ENCODE assay signal across 25 mouse cellular contexts in genomic region chr2:38085058-38085457, GRCm38 (mm10).
DNase-seq lines count a peak whose midpoint lies in the region; ATAC-seq and TF ChIP-seq lines count a peak whose summit lies in the region.
"Had no signal": no experiment of that assay in that cellular context is flagged by ENCODE, and none has a peak within 500 bp of the region (broad histone marks: within the 10 kb centered on the region; RNA-seq: fewer than 3 reads in every experiment).

No protein-coding gene starts in this region.

- H3K27me3 ChIP-seq in kidney, adult 2 months (replicated peaks; ENCODE audit: control insufficient read depth, insufficient read depth, low read length) = no peaks in the 10 kb centered on the region
- no peaks in the 10 kb centered on the region for H3K27me3 ChIP-seq in liver, embryonic 11.5 days (replicated peaks; ENCODE audit: control insufficient read depth, insufficient read depth, low read length)
- H3K27me3 ChIP-seq in liver, postnatal 0 days (ENCODE audit: insufficient read depth, low read length) = no peaks in the 10 kb centered on the region
- H3K27me3 ChIP-seq in heart, embryonic 10.5 days (ENCODE audit: insufficient read depth, poor library complexity, severe bottlenecking) = no peaks in the 10 kb centered on the region
- H3K27me3 ChIP-seq: forebrain, embryonic 13.5 days; heart, embryonic 12.5 days; heart, embryonic 15.5 days; hindbrain, embryonic 13.5 days had no signal

- DNase-seq in kidney, adult 2 months = peak; percentile 34
- DNase-seq in kidney, adult 11 months = no peak
- no peak for DNase-seq in liver, embryonic 11.5 days (ENCODE audit: low spot score)
- DNase-seq in liver, postnatal 0 days = no peak
- no peak for DNase-seq in layer of hippocampus, postnatal 25 days (ENCODE audit: extremely low spot score in 1 of 2, low spot score in 1 of 2)
- no peak for DNase-seq in heart, embryonic 10.5 days (ENCODE audit: low spot score)
- DNase-seq: adrenal gland, adult 8-10 months; adrenal gland, postnatal 25 days; cerebellum, adult 11-12 months; cerebellum, adult 8-10 months; cerebellum, postnatal 10 days; gastrocnemius, adult 2 months; gastrocnemius, postnatal 14 days; heart, adult 11 months; heart, postnatal 10 days; heart, postnatal 36 days had no signal

- no peak for TF ChIP-seq POLR2A in kidney, adult 2 months (IDR thresholded peaks at IDR 0.05; ENCODE audit: low read depth, low read length)

- H3K4me2 ChIP-seq in liver, embryonic 11.5 days = no peak overlapping the region
- no peak overlapping the region for H3K4me2 ChIP-seq in liver, postnatal 0 days (ENCODE audit: low read depth, low read length)
- H3K4me2 ChIP-seq: forebrain, embryonic 13.5 days; heart, embryonic 12.5 days; heart, embryonic 15.5 days; hindbrain, embryonic 13.5 days had no signal

- no peak for TF ChIP-seq CTCF in kidney, adult 2 months (conservative IDR thresholded peaks at IDR 0.05; ENCODE audit: insufficient read depth, insufficient read length, low read depth, low read length)
- no peak for TF ChIP-seq CTCF in liver, postnatal 0 days (IDR thresholded peaks at IDR 0.05; ENCODE audit: low read depth)

- H3K4me3 ChIP-seq in kidney, adult 2 months (ENCODE audit: insufficient read depth, low read depth, low read length) = no peak overlapping the region
- no peak overlapping the region for H3K4me3 ChIP-seq in liver, embryonic 11.5 days (ENCODE audit: low read depth, low read length)
- no peak overlapping the region for H3K4me3 ChIP-seq in liver, postnatal 0 days (ENCODE audit: low read depth, low read length)
- H3K4me3 ChIP-seq in heart, embryonic 10.5 days = no peak overlapping the region
- H3K4me3 ChIP-seq: forebrain, embryonic 10.5 days; forebrain, embryonic 13.5 days; gastrocnemius, adult 2 months; heart, embryonic 12.5 days; heart, embryonic 15.5 days; hindbrain, embryonic 10.5 days; hindbrain, embryonic 13.5 days had no signal

- H3K27ac ChIP-seq in kidney, adult 2 months (ENCODE audit: insufficient read depth, low read depth, low read length) = no peak overlapping the region
- no peak overlapping the region for H3K27ac ChIP-seq in liver, embryonic 11.5 days (ENCODE audit: low read depth, low read length)
- H3K27ac ChIP-seq in liver, postnatal 0 days (ENCODE audit: low read depth) = no peak overlapping the region
- H3K27ac ChIP-seq in heart, embryonic 10.5 days = no peak overlapping the region
- H3K27ac ChIP-seq: forebrain, embryonic 10.5 days; forebrain, embryonic 13.5 days; gastrocnemius, adult 2 months; heart, embryonic 15.5 days; hindbrain, embryonic 10.5 days; hindbrain, embryonic 13.5 days had no signal

- no peak for TF ChIP-seq EP300 in liver, postnatal 0 days (IDR thresholded peaks at IDR 0.05; ENCODE audit: low read depth)

- H3K9me3 ChIP-seq in liver, embryonic 11.5 days (ENCODE audit: control insufficient read depth, low read length) = no peaks in the 10 kb centered on the region
- no peaks in the 10 kb centered on the region for H3K9me3 ChIP-seq in liver, postnatal 0 days (ENCODE audit: low read length)
- no peaks in the 10 kb centered on the region for H3K9me3 ChIP-seq in heart, embryonic 10.5 days
- H3K9me3 ChIP-seq: forebrain, embryonic 10.5 days; forebrain, embryonic 13.5 days; heart, embryonic 12.5 days; heart, embryonic 15.5 days; hindbrain, embryonic 10.5 days; hindbrain, embryonic 13.5 days had no signal

- 57% methylated on average over 2 of the region's 2 CpGs for WGBS in kidney, adult 2 months
- 46% methylated on average over 2 of the region's 2 CpGs for WGBS in liver, embryonic 11.5 days
- WGBS in liver, postnatal 0 days (ENCODE audit: insufficient replicate concordance) = 31% methylated on average over 2 of the region's 2 CpGs
- WGBS in heart, embryonic 10.5 days = 40% methylated on average over 2 of the region's 2 CpGs

- H3K9ac ChIP-seq in liver, embryonic 11.5 days (ENCODE audit: low read depth, low read length) = no peak overlapping the region
- H3K9ac ChIP-seq in liver, postnatal 0 days (replicated peaks) = no peak overlapping the region
- H3K9ac ChIP-seq: forebrain, embryonic 13.5 days; heart, embryonic 12.5 days; heart, embryonic 15.5 days; hindbrain, embryonic 13.5 days had no signal

- peaks cover 16% of the 10 kb centered on the region; the same call in 1 of the 2 replicates for H3K4me1 ChIP-seq in kidney, adult 2 months (ENCODE audit: control insufficient read depth, insufficient read depth, low read length)
- peaks cover 8% of the 10 kb centered on the region for H3K4me1 ChIP-seq in liver, embryonic 11.5 days (replicated peaks; ENCODE audit: control insufficient read depth, insufficient read depth, low read length)
- H3K4me1 ChIP-seq in liver, postnatal 0 days (ENCODE audit: insufficient read depth) = peaks cover 5% of the 10 kb centered on the region
- H3K4me1 ChIP-seq in heart, embryonic 10.5 days = peaks cover 10% of the 10 kb centered on the region
- H3K4me1 ChIP-seq: forebrain, embryonic 13.5 days; hindbrain, embryonic 13.5 days had no signal

- no peaks in the 10 kb centered on the region for H3K36me3 ChIP-seq in kidney, adult 2 months (ENCODE audit: control insufficient read depth, insufficient read depth, low read length)
- no peaks in the 10 kb centered on the region for H3K36me3 ChIP-seq in liver, embryonic 11.5 days (ENCODE audit: control insufficient read depth, insufficient read depth, low read length)
- no peaks in the 10 kb centered on the region for H3K36me3 ChIP-seq in liver, postnatal 0 days (replicated peaks; ENCODE audit: insufficient read depth, low read length)
- H3K36me3 ChIP-seq in heart, embryonic 10.5 days = no peaks in the 10 kb centered on the region
- H3K36me3 ChIP-seq: heart, embryonic 12.5 days; heart, embryonic 15.5 days; hindbrain, embryonic 10.5 days; hindbrain, embryonic 13.5 days had no signal

- ATAC-seq in liver, embryonic 11.5 days (replicated peaks; ENCODE audit: low FRiP score) = peak; percentile 45; the same call in 1 of the 2 replicates
- no peak; the same call in 1 of the 2 replicates for ATAC-seq in liver, postnatal 0 days
- peak; percentile 68 for ATAC-seq in megakaryocyte-erythroid progenitor cell, adult 5-6 weeks (replicated peaks; ENCODE audit: low FRiP score, low TSS enrichment, poor library complexity, severe bottlenecking)
- ATAC-seq: activated CD4-positive, CD25-positive, alpha-beta regulatory T cell, adult 4 months; forebrain, embryonic 13.5 days; forebrain, embryonic 16.5 days had no signal
